Mouse (Mus musculus) heart, adult 2 months (tissue): Measurements from ENCODE around the gene Sorcs2.

ENCODE experiments used
- CTCF ChIP-seq: fragments of 200-600 bp; IDR thresholded peaks from 2 replicates; pipeline ENCODE4 v1.8.1; 2022; ENCODE audit warnings: antibody characterized with exemption, mild to moderate bottlenecking, moderate library complexity
- EP300 ChIP-seq: fragments of 200-500 bp; IDR thresholded peaks from 2 replicates; pipeline ENCODE4 v1.6.1; 2011; ENCODE audit warnings: low read depth, low read length, control low read depth; ENCODE audit not compliant: insufficient read depth
- POLR2A ChIP-seq: fragments of 200-500 bp; IDR thresholded peaks from 2 replicates; pipeline ENCODE4 v1.6.1; 2011; ENCODE audit warnings: mild to moderate bottlenecking, low read depth, low read length, control low read depth; ENCODE audit not compliant: insufficient read depth

DNA sequence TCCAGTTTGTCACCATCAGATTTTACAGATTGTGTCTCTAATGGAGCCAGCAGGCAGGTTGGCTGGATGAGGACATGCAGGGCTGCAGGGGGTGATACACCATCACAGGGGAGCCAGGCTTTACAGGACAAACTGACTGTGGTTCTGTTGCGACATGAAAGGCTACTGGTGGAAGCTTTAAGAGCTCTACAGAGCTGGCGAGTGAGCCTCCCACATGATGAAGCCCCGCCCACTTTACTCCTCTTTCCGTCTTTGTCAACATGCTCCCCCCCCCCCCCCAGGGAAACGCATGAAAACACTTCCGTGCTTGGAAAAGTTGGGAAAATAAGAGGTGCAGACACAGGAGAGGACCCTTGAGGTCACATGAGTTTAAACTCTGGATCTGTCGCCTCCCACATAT lies 219.7 kb downstream of the Sorcs2 start:
- TF ChIP-seq CTCF: no peak
- no peak for TF ChIP-seq POLR2A
- no peak for TF ChIP-seq EP300
